In genomic region chr2:138281550-138282201, GRCm38 (mm10) we compare ENCODE assay signal across 8 mouse cellular contexts. TPM values are rescaled to one million over a fixed set of nuclear protein-coding genes. Genes with fewer than 3 reads are reported as not detected.
DNase-seq lines count a peak whose midpoint lies in the region; ATAC-seq lines count a peak whose summit lies in the region.

No protein-coding gene starts in this region.

- WGBS in heart, embryonic 10.5 days = 89% methylated on average over 10 of the region's 10 CpGs
- WGBS in stomach, embryonic 16.5 days = 78% methylated on average over 10 of the region's 10 CpGs

- peak overlapping the region; percentile 39 for H3K4me2 ChIP-seq in stomach, embryonic 16.5 days (ENCODE audit: low read depth, low read length)

- H3K4me1 ChIP-seq in heart, embryonic 10.5 days = peaks cover 37% of the 10 kb centered on the region
- peaks cover 32% of the 10 kb centered on the region for H3K4me1 ChIP-seq in stomach, embryonic 16.5 days (ENCODE audit: control insufficient read depth, insufficient read depth, low read length)

- no peak overlapping the region for H3K27ac ChIP-seq in heart, embryonic 10.5 days
- no peak overlapping the region; the same call in 1 of the 2 replicates for H3K27ac ChIP-seq in stomach, embryonic 16.5 days (ENCODE audit: low read length)

- H3K9me3 ChIP-seq in heart, embryonic 10.5 days = no peaks in the 10 kb centered on the region
- H3K9me3 ChIP-seq in stomach, embryonic 16.5 days (replicated peaks; ENCODE audit: control insufficient read depth, low read length) = no peaks in the 10 kb centered on the region; the same call in 1 of the 2 replicates

- DNase-seq in heart, adult 8-10 months (ENCODE audit: low spot score) = peak; percentile 78
- DNase-seq in heart, embryonic 10.5 days (ENCODE audit: low spot score) = no peak
- DNase-seq in R1 (ENCODE audit: low read depth, low spot score) = peak; percentile 28
- peak; percentile 87 to 91 for DNase-seq in cerebellum, postnatal 14 days
- DNase-seq in kidney, postnatal 25 days = peak; percentile 52 to 62
- DNase-seq in urinary bladder, postnatal 25 days (ENCODE audit: low spot score) = no peak
- no peak for DNase-seq in urinary bladder, adult 2 months (ENCODE audit: low spot score)

- H3K27me3 ChIP-seq in heart, embryonic 10.5 days (ENCODE audit: insufficient read depth, poor library complexity, severe bottlenecking) = no peaks in the 10 kb centered on the region
- H3K27me3 ChIP-seq in stomach, embryonic 16.5 days (ENCODE audit: control insufficient read depth, insufficient read depth, low read length) = no peaks in the 10 kb centered on the region

- no peak overlapping the region for H3K9ac ChIP-seq in stomach, embryonic 16.5 days (ENCODE audit: low read length)

- no peak overlapping the region for H3K4me3 ChIP-seq in heart, embryonic 10.5 days
- H3K4me3 ChIP-seq in stomach, embryonic 16.5 days (replicated peaks; ENCODE audit: low read length) = peak overlapping the region; percentile 25

- ATAC-seq in stomach, embryonic 16.5 days (ENCODE audit: insufficient read depth, low FRiP score) = no peak

- peaks cover 40% of the 10 kb centered on the region for H3K36me3 ChIP-seq in heart, embryonic 10.5 days
- H3K36me3 ChIP-seq in stomach, embryonic 16.5 days (ENCODE audit: control insufficient read depth, insufficient read depth, low read length) = peaks cover 22% of the 10 kb centered on the region

RNA-seq across cellular contexts. Expression of gene Btbd3, which starts 25.3 kb away (rescaled TPM):
- total RNA-seq in heart, adult 8-10 months (2022) = 10 to 100 TPM; 11.9 to 12.3 (median 12.2) TPM
- polyA plus RNA-seq in heart, embryonic 10.5 days (2016; fragmentation: Nextera tagmentation; extraction: Ambion mirVana) = 7.0 and 7.6 TPM in 2 replicates
- 26.0 and 33.4 TPM in 2 replicates for polyA plus RNA-seq in stomach, embryonic 16.5 days (2015; fragmentation: Nextera tagmentation; extraction: Ambion mirVana)
- 23.1 and 24.3 TPM in 2 replicates for polyA plus RNA-seq in urinary bladder, adult 2 months (2012; rRNA removed)

Comparison
In these comparisons a context has a peak if more than half of its experiments do, and no peak if none do; other contexts are left out.
1. DNase-seq: peak in heart, adult 8-10 months (single experiment), R1 (single experiment), cerebellum, postnatal 14 days (2 of 2) and kidney, postnatal 25 days (2 of 2); none in heart, embryonic 10.5 days (single experiment), urinary bladder, postnatal 25 days (single experiment) and urinary bladder, adult 2 months (single experiment).